30 mouse cellular contexts compared by ENCODE assay signal in genomic region chr2:22781387-22782009, GRCm38 (mm10). TPM values are rescaled to one million over a fixed set of nuclear protein-coding genes. Genes with fewer than 3 reads are reported as not detected.
DNase-seq lines count a peak whose midpoint lies in the region; ATAC-seq lines count a peak whose summit lies in the region.
"Had no signal": no experiment of that assay in that cellular context is flagged by ENCODE, and none has a peak within 500 bp of the region (broad histone marks: within the 10 kb centered on the region; RNA-seq: fewer than 3 reads in every experiment).

No protein-coding gene starts in this region.

- DNase-seq in liver, embryonic 11.5 days (ENCODE audit: low spot score) = no peak
- DNase-seq in liver (no peak), MEL-GATA-1-ER (ENCODE audit: extremely low read depth, low read depth) (peak; percentile 61)
- no peak for DNase-seq in liver, embryonic 13.5 days
- no peak for DNase-seq in natural killer cell, adult 2 months (ENCODE audit: low spot score in 2 of 2)
- DNase-seq in gastrocnemius, postnatal 4 days (ENCODE audit: low spot score in 2 of 2) = no peak
- DNase-seq in gastrocnemius, postnatal 36 days = no peak
- DNase-seq: adrenal gland, postnatal 14 days; cerebellum, adult 11 months; cerebellum, postnatal 36 days; embryo, embryonic 11 days; gastrocnemius, adult 2 months; heart, postnatal 36 days; kidney, adult 2 months; kidney, postnatal 36 days; layer of hippocampus, postnatal 36 days; lung, postnatal 10 days; right cerebral cortex, postnatal 4 days had no signal

- WGBS in liver, embryonic 11.5 days = 62% methylated on average over 4 of the region's 4 CpGs
- WGBS in liver, embryonic 13.5 days (ENCODE audit: insufficient replicate concordance) = 30% methylated on average over 4 of the region's 4 CpGs

- peaks cover 6% of the 10 kb centered on the region for H3K4me1 ChIP-seq in liver, embryonic 11.5 days (replicated peaks; ENCODE audit: control insufficient read depth, insufficient read depth, low read length)
- H3K4me1 ChIP-seq in liver, embryonic 13.5 days (replicated peaks) = peaks cover 70% of the 10 kb centered on the region
- H3K4me1 ChIP-seq: embryonic facial prominence, embryonic 12.5 days; forebrain, embryonic 10.5 days; forebrain, embryonic 15.5 days; heart, embryonic 15.5 days; hindbrain, embryonic 12.5 days; intestine, embryonic 15.5 days; neural tube, embryonic 13.5 days had no signal

- intact Hi-C loops in gastrocnemius, postnatal 36 days (cut with DNase I) = no loop called here

- H3K27me3 ChIP-seq in liver, embryonic 11.5 days (replicated peaks; ENCODE audit: control insufficient read depth, insufficient read depth, low read length) = no peaks in the 10 kb centered on the region
- H3K27me3 ChIP-seq in liver, embryonic 13.5 days = no peaks in the 10 kb centered on the region
- H3K27me3 ChIP-seq: embryonic facial prominence, embryonic 12.5 days; forebrain, embryonic 15.5 days; heart, embryonic 15.5 days; hindbrain, embryonic 12.5 days; intestine, embryonic 15.5 days; neural tube, embryonic 13.5 days had no signal

- peak overlapping the region; percentile 32; the same call in 1 of the 2 replicates for H3K4me2 ChIP-seq in liver, embryonic 11.5 days
- H3K4me2 ChIP-seq in liver, embryonic 13.5 days = peak overlapping the region; percentile 39
- H3K4me2 ChIP-seq: embryonic facial prominence, embryonic 12.5 days; forebrain, embryonic 15.5 days; heart, embryonic 15.5 days; hindbrain, embryonic 12.5 days; intestine, embryonic 15.5 days; midbrain, embryonic 11.5 days; neural tube, embryonic 13.5 days had no signal

- no peak overlapping the region for H3K4me3 ChIP-seq in liver, embryonic 11.5 days (ENCODE audit: low read depth, low read length)
- H3K4me3 ChIP-seq in liver, embryonic 13.5 days (replicated peaks) = no peak overlapping the region
- H3K4me3 ChIP-seq: embryonic facial prominence, embryonic 12.5 days; forebrain, embryonic 10.5 days; forebrain, embryonic 15.5 days; gastrocnemius, adult 2 months; heart, embryonic 15.5 days; hindbrain, embryonic 12.5 days; intestine, embryonic 15.5 days; neural tube, embryonic 13.5 days had no signal

- peak overlapping the region; percentile 56 for H3K27ac ChIP-seq in liver, embryonic 11.5 days (ENCODE audit: low read depth, low read length)
- peak overlapping the region; percentile 81 for H3K27ac ChIP-seq in liver, embryonic 13.5 days
- H3K27ac ChIP-seq: embryonic facial prominence, embryonic 12.5 days; forebrain, embryonic 10.5 days; forebrain, embryonic 15.5 days; gastrocnemius, adult 2 months; heart, embryonic 15.5 days; hindbrain, embryonic 12.5 days; hindbrain, postnatal 0 days; intestine, embryonic 15.5 days; neural tube, embryonic 13.5 days; stomach, postnatal 0 days had no signal

- ATAC-seq in liver, embryonic 11.5 days (replicated peaks; ENCODE audit: low FRiP score) = no peak
- ATAC-seq in liver, embryonic 13.5 days (ENCODE audit: low read depth) = no peak
- ATAC-seq in megakaryocyte progenitor cell, adult 5-6 weeks (replicated peaks; ENCODE audit: poor library complexity) = peak; percentile 44; the same call in 1 of the 2 replicates
- ATAC-seq: forebrain, embryonic 15.5 days; hindbrain, postnatal 0 days; intestine, embryonic 15.5 days; midbrain, embryonic 16.5 days had no signal

- 0 out of 2 replicates have a peak overlapping the region, but pooled peaks have one; percentile 20 for H3K9ac ChIP-seq in liver, embryonic 11.5 days (ENCODE audit: low read depth, low read length)
- H3K9ac ChIP-seq in liver, embryonic 13.5 days = peak overlapping the region; percentile 33; the same call in 1 of the 2 replicates
- H3K9ac ChIP-seq: embryonic facial prominence, embryonic 12.5 days; forebrain, embryonic 15.5 days; heart, embryonic 15.5 days; hindbrain, embryonic 12.5 days; intestine, embryonic 15.5 days; neural tube, embryonic 13.5 days had no signal

- no peaks in the 10 kb centered on the region for H3K36me3 ChIP-seq in liver, embryonic 11.5 days (ENCODE audit: control insufficient read depth, insufficient read depth, low read length)
- H3K36me3 ChIP-seq in liver, embryonic 13.5 days = no peaks in the 10 kb centered on the region
- H3K36me3 ChIP-seq: embryonic facial prominence, embryonic 12.5 days; forebrain, embryonic 10.5 days; forebrain, embryonic 15.5 days; heart, embryonic 15.5 days; hindbrain, embryonic 12.5 days; intestine, embryonic 15.5 days; neural tube, embryonic 13.5 days had no signal

- H3K9me3 ChIP-seq in liver, embryonic 11.5 days (ENCODE audit: control insufficient read depth, low read length) = no peaks in the 10 kb centered on the region
- H3K9me3 ChIP-seq in liver, embryonic 13.5 days (replicated peaks) = no peaks in the 10 kb centered on the region
- H3K9me3 ChIP-seq: embryonic facial prominence, embryonic 12.5 days; forebrain, embryonic 10.5 days; forebrain, embryonic 15.5 days; heart, embryonic 15.5 days; hindbrain, embryonic 12.5 days; intestine, embryonic 15.5 days; neural tube, embryonic 13.5 days had no signal

RNA-seq across cellular contexts. Expression of gene Apbb1ip, which starts 7.6 kb away (rescaled TPM):
- polyA plus RNA-seq in liver, embryonic 11.5 days (2014; fragmentation: Nextera tagmentation; extraction: Ambion mirVana) = 9.1 and 12.0 TPM in 2 replicates
- 15.1 and 17.2 TPM in 2 replicates for polyA plus RNA-seq in liver, embryonic 13.5 days (2015; fragmentation: Nextera tagmentation; extraction: Ambion mirVana)
- total RNA-seq in megakaryocyte progenitor cell, adult 5-6 weeks (2015) = 120 and 136 TPM in 2 replicates
- 15.9 and 26.8 TPM in 2 replicates for total RNA-seq in megakaryocyte progenitor cell, adult 5-6 weeks (2017)
- total RNA-seq in gastrocnemius, postnatal 4 days (2021) = 1 to 10 TPM; 6.7 to 7.3 TPM
- 1 to 10 TPM; 2.3 to 2.7 TPM for total RNA-seq in gastrocnemius, postnatal 36 days (2021)
